Mouse (Mus musculus) activated CD4-positive, CD25-positive, alpha-beta regulatory T cell (primary cell): Measurements from ENCODE around the gene Cops2. TPM values are rescaled to one million over a fixed set of nuclear protein-coding genes. Genes with fewer than 3 reads are reported as not detected.

Source experiments
- polyA plus RNA-seq, 2 experiments: library from polyadenylated mRNA; unstranded; fragments of 100-300 nt; shearing (Covaris generic); gene quantifications; one replicate each; pipeline ENCODE4 v1.2.1; 2017

Cops2 gene
- 10 to 100 TPM; 41.6 to 43.3 TPM for polyA plus RNA-seq

GRCm38 (mm10) chr2:125858521-125859280 lies at the start of gene Cops2, which contains the start of gene Galk2:
Gene Cops2, minus strand, starts transcription at chr2:125859139.
Gene Galk2, plus strand, starts transcription at chr2:125859109.

GRCm38 (mm10) chr2:125782719-125783109 lies 76.2 kb downstream of the Cops2 start, which contains the start of gene Secisbp2l:
Gene Secisbp2l, minus strand, starts transcription at chr2:125782870.

Other genes starting within 250 kb of the Cops2 start
- gene Cep152, start 234.0 kb downstream of the Cops2 start, polyA plus RNA-seq = 1 to 10 TPM; 7.5 to 9.2 TPM
- gene Eid1, start 186.0 kb downstream of the Cops2 start, polyA plus RNA-seq = 10 to 100 TPM; 48.1 to 56.6 TPM
- under 1 TPM; 0.26 to 0.70 TPM for gene Shc4, start 135.0 kb downstream of the Cops2 start, polyA plus RNA-seq
- 10 to 100 TPM; 29.9 to 46.0 TPM for gene Secisbp2l, start 76.3 kb downstream of the Cops2 start, polyA plus RNA-seq
- gene Galk2, start within 50 bp of the Cops2 start, polyA plus RNA-seq = 10 to 100 TPM; 42.1 to 49.4 TPM
- gene Fgf7, start 175.5 kb upstream of the Cops2 start, polyA plus RNA-seq = not detected